Mouse (Mus musculus) midbrain, embryonic 15.5 days (tissue): ENCODE measurements at regions not wholly inside any gene's neighbourhood (a gene's known extent, or its start where the extent isn't known, plus 50 kb on each side); places are given as distances from the start of the nearest gene placed in this dataset.

Experiments
- ATAC-seq: fragments of 200-750 bp; cut with Nextera tagmentation; replicated peaks from 2 replicates; pipeline ENCODE4 v1.8.0; 2017; ENCODE audit warnings: moderate TSS enrichment
- H3K27ac ChIP-seq: fragments of 300-500 bp; sonication (generic); 2 replicates; pipeline ENCODE4 v1.5.1; 2015; ENCODE audit warnings: mild to moderate bottlenecking, inconsistent platforms
- H3K27me3 ChIP-seq: fragments of 300-500 bp; sonication (generic); replicated peaks from 2 replicates; pipeline ENCODE4 v1.6.1; 2015; ENCODE audit warnings: inconsistent platforms
- H3K36me3 ChIP-seq: fragments of 300-500 bp; sonication (generic); replicated peaks from 2 replicates; pipeline ENCODE4 v1.6.1; 2015; ENCODE audit warnings: inconsistent platforms
- H3K4me1 ChIP-seq: fragments of 300-500 bp; sonication (generic); 2 replicates; pipeline ENCODE4 v1.6.1; 2015; ENCODE audit warnings: inconsistent platforms
- H3K4me2 ChIP-seq: fragments of 300-500 bp; sonication (generic); 2 replicates; pipeline ENCODE4 v1.6.1; 2015; ENCODE audit warnings: inconsistent platforms, mild to moderate bottlenecking, moderate library complexity
- H3K4me3 ChIP-seq: fragments of 300-500 bp; sonication (generic); 2 replicates; pipeline ENCODE4 v1.5.1; 2015; ENCODE audit warnings: mild to moderate bottlenecking, inconsistent platforms
- H3K9ac ChIP-seq: fragments of 300-500 bp; sonication (generic); 2 replicates; pipeline ENCODE4 v1.6.1; 2015; ENCODE audit warnings: mild to moderate bottlenecking, inconsistent platforms
- H3K9me3 ChIP-seq: fragments of 300-500 bp; sonication (generic); 2 replicates; pipeline ENCODE4 v1.6.1; 2016; ENCODE audit warnings: inconsistent platforms
- WGBS: fragments of 180-500 bp; shearing (Covaris S2); methylation state at CpG from one replicate; pipeline ENCODE4 v1.1.7; 2015; ENCODE audit warnings: mixed read lengths; 5-methylcytosine and 5-hydroxymethylcytosine counted together

GRCm38 (mm10) chr1:105087623-105088022, 268.9 kb downstream of the Rnf152 start:
- H3K27ac ChIP-seq: no peak overlapping the region
- no peaks in the 10 kb centered on the region for H3K4me1 ChIP-seq
- H3K4me2 ChIP-seq: no peak overlapping the region
- 70% methylated on average over 1 of the region's 1 CpGs for WGBS
- H3K9me3 ChIP-seq: no peaks in the 10 kb centered on the region
- H3K27me3 ChIP-seq: no peaks in the 10 kb centered on the region
- no peak for ATAC-seq
- H3K4me3 ChIP-seq: no peak overlapping the region
- no peaks in the 10 kb centered on the region for H3K36me3 ChIP-seq
- H3K9ac ChIP-seq: no peak overlapping the region

GRCm38 (mm10) chr1:105084556-105084955, 272.0 kb downstream of the Rnf152 start:
- no peak overlapping the region for H3K4me3 ChIP-seq
- no peaks in the 10 kb centered on the region for H3K4me1 ChIP-seq
- H3K4me2 ChIP-seq: no peak overlapping the region
- H3K27ac ChIP-seq: no peak overlapping the region
- H3K27me3 ChIP-seq: no peaks in the 10 kb centered on the region
- H3K36me3 ChIP-seq: no peaks in the 10 kb centered on the region
- ATAC-seq: no peak
- H3K9ac ChIP-seq: no peak overlapping the region
- 96% methylated on average over 3 of the region's 3 CpGs for WGBS
- no peaks in the 10 kb centered on the region for H3K9me3 ChIP-seq

GRCm38 (mm10) chr1:105083551-105084103, 272.9 kb downstream of the Rnf152 start:
- ATAC-seq: no peak
- H3K9ac ChIP-seq: no peak overlapping the region
- no peaks in the 10 kb centered on the region for H3K9me3 ChIP-seq
- no peaks in the 10 kb centered on the region for H3K4me1 ChIP-seq
- WGBS: 57% methylated on average over 6 of the region's 6 CpGs
- no peak overlapping the region for H3K4me2 ChIP-seq
- no peaks in the 10 kb centered on the region for H3K27me3 ChIP-seq
- H3K36me3 ChIP-seq: no peaks in the 10 kb centered on the region
- no peak overlapping the region for H3K27ac ChIP-seq
- H3K4me3 ChIP-seq: no peak overlapping the region

- Histone ChIP-seq H3K9me3 (no peaks in the 10 kb centered on the region), H3K27ac (no peak overlapping the region), H3K9ac (no peak overlapping the region), H3K4me1 (no peaks in the 10 kb centered on the region), H3K27me3 (no peaks in the 10 kb centered on the region), H3K36me3 (no peaks in the 10 kb centered on the region), H3K4me3 (no peak overlapping the region), H3K4me2 (no peak overlapping the region)
- ATAC-seq: peak; percentile 63
- 74% methylated on average over 2 of the region's 2 CpGs for WGBS
Observed at GRCm38 (mm10) chr1:105082823-105083550, 273.5 kb downstream of the Rnf152 start.

- no peaks in the 10 kb centered on the region for H3K9me3 ChIP-seq
- no peak overlapping the region for H3K9ac ChIP-seq
- no peaks in the 10 kb centered on the region for H3K4me1 ChIP-seq
- H3K36me3 ChIP-seq: no peaks in the 10 kb centered on the region
- no peak for ATAC-seq
- no peaks in the 10 kb centered on the region for H3K27me3 ChIP-seq
- H3K27ac ChIP-seq: no peak overlapping the region
- H3K4me3 ChIP-seq: no peak overlapping the region
- 70% methylated on average over 2 of the region's 2 CpGs for WGBS
- H3K4me2 ChIP-seq: no peak overlapping the region
Observed at GRCm38 (mm10) chr1:105081942-105082341, 274.6 kb downstream of the Rnf152 start.

GRCm38 (mm10) chr1:105079437-105079836, 277.1 kb downstream of the Rnf152 start:
- WGBS: 96% methylated on average over 5 of the region's 5 CpGs
- ATAC-seq: no peak
- H3K4me3 ChIP-seq: no peak overlapping the region

GRCm38 (mm10) chr1:105075728-105076127, 280.8 kb downstream of the Rnf152 start:
- Histone ChIP-seq H3K4me3 (no peak overlapping the region), H3K27me3 (no peaks in the 10 kb centered on the region), H3K4me2 (no peak overlapping the region), H3K27ac (no peak overlapping the region), H3K36me3 (no peaks in the 10 kb centered on the region), H3K9ac (no peak overlapping the region), H3K9me3 (no peaks in the 10 kb centered on the region), H3K4me1 (no peaks in the 10 kb centered on the region)
- ATAC-seq: no peak
- 88% methylated on average over 3 of the region's 3 CpGs for WGBS

More at GRCm38 (mm10) chr1:105079437-105079836, 277.1 kb downstream of the Rnf152 start:
- H3K27me3 ChIP-seq: no peaks in the 10 kb centered on the region
- H3K27ac ChIP-seq: no peak overlapping the region
- H3K4me1 ChIP-seq: no peaks in the 10 kb centered on the region
- no peak overlapping the region for H3K4me2 ChIP-seq
- no peak overlapping the region for H3K9ac ChIP-seq
- H3K9me3 ChIP-seq: no peaks in the 10 kb centered on the region
- no peaks in the 10 kb centered on the region for H3K36me3 ChIP-seq

GRCm38 (mm10) chr1:105074326-105074725, 282.2 kb downstream of the Rnf152 start:
- H3K9ac ChIP-seq: no peak overlapping the region
- no peaks in the 10 kb centered on the region for H3K4me1 ChIP-seq
- H3K4me3 ChIP-seq: no peak overlapping the region
- ATAC-seq: no peak
- H3K27ac ChIP-seq: no peak overlapping the region
- no peaks in the 10 kb centered on the region for H3K27me3 ChIP-seq
- 82% methylated on average over 1 of the region's 1 CpGs for WGBS
- no peak overlapping the region for H3K4me2 ChIP-seq
- no peaks in the 10 kb centered on the region for H3K9me3 ChIP-seq
- H3K36me3 ChIP-seq: no peaks in the 10 kb centered on the region

- Histone ChIP-seq H3K4me2 (no peak overlapping the region), H3K27ac (no peak overlapping the region), H3K27me3 (no peaks in the 10 kb centered on the region), H3K9me3 (no peaks in the 10 kb centered on the region), H3K4me3 (no peak overlapping the region), H3K36me3 (no peaks in the 10 kb centered on the region), H3K9ac (no peak overlapping the region), H3K4me1 (no peaks in the 10 kb centered on the region)
- ATAC-seq: no peak
- WGBS: 42% methylated on average over 3 of the region's 3 CpGs
Observed at GRCm38 (mm10) chr1:105070661-105071455, 285.7 kb downstream of the Rnf152 start.

GRCm38 (mm10) chr1:105067902-105068301, 288.6 kb downstream of the Rnf152 start:
- no peak overlapping the region for H3K4me2 ChIP-seq
- no peak overlapping the region for H3K9ac ChIP-seq
- H3K36me3 ChIP-seq: no peaks in the 10 kb centered on the region
- no peaks in the 10 kb centered on the region for H3K4me1 ChIP-seq
- ATAC-seq: no peak
- no peak overlapping the region for H3K4me3 ChIP-seq
- 72% methylated on average over 4 of the region's 4 CpGs for WGBS
- H3K9me3 ChIP-seq: no peaks in the 10 kb centered on the region
- no peak overlapping the region for H3K27ac ChIP-seq
- no peaks in the 10 kb centered on the region for H3K27me3 ChIP-seq

- 74% methylated on average over 4 of the region's 4 CpGs for WGBS
- ATAC-seq: no peak
Observed at GRCm38 (mm10) chr1:105067049-105067795, 289.3 kb downstream of the Rnf152 start.

More at GRCm38 (mm10) chr1:105067049-105067795, 289.3 kb downstream of the Rnf152 start:
- Histone ChIP-seq H3K9ac (no peak overlapping the region), H3K9me3 (no peaks in the 10 kb centered on the region), H3K4me2 (no peak overlapping the region), H3K36me3 (no peaks in the 10 kb centered on the region), H3K4me3 (no peak overlapping the region), H3K27me3 (no peaks in the 10 kb centered on the region), H3K27ac (no peak overlapping the region), H3K4me1 (no peaks in the 10 kb centered on the region)
